Comparison of ENCODE assay signal across 10 mouse cellular contexts in genomic region chr4:62828963-62829362, GRCm38 (mm10).
"Had no signal": no experiment of that assay in that cellular context is flagged by ENCODE, and none has a peak within 500 bp of the region (broad histone marks: within the 10 kb centered on the region; RNA-seq: fewer than 3 reads in every experiment).

No protein-coding gene starts in this region.

- H3K27ac ChIP-seq: left cerebral cortex, adult 2 months; limb, embryonic 12.5 days; liver, embryonic 14.5 days; neural tube, embryonic 12.5 days; stomach, embryonic 15.5 days had no signal

- DNase-seq: kidney, adult 8-10 months; liver; lung, adult 18-20 months; right cerebral cortex, postnatal 14 days; thymus, postnatal 4 days had no signal

- H3K9me3 ChIP-seq: limb, embryonic 12.5 days; neural tube, embryonic 12.5 days; stomach, embryonic 15.5 days had no signal

- H3K27me3 ChIP-seq: limb, embryonic 12.5 days; stomach, embryonic 15.5 days had no signal

- H3K4me2 ChIP-seq: limb, embryonic 12.5 days; neural tube, embryonic 12.5 days; stomach, embryonic 15.5 days had no signal

- H3K4me3 ChIP-seq: left cerebral cortex, adult 2 months; limb, embryonic 12.5 days; neural tube, embryonic 12.5 days; stomach, embryonic 15.5 days had no signal

- H3K9ac ChIP-seq: limb, embryonic 12.5 days; liver, embryonic 14.5 days; neural tube, embryonic 12.5 days; stomach, embryonic 15.5 days had no signal

- H3K36me3 ChIP-seq: limb, embryonic 12.5 days; neural tube, embryonic 12.5 days; stomach, embryonic 15.5 days had no signal
